Mouse (Mus musculus): ENCODE measurements around the gene Podxl2.

DNA sequence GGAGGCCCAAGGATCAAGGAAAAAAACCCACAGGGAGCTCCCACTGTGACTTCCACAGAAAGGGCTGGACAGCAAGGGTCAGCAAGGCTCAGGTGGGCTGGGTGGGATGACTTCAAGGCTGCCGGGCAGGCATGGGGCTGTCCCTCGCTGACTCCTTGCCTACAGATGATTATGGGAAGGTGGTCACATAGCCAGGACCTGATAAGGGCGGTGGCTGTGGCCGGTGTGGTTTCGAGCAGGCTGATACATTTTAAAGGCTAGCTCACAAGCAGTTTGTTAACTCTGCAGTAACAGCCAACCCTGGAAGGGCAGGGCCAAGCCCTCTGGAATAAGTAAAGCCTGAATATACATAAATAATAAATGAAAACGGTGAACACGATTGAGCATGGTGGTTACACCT lies 71.8 kb downstream of the Podxl2 start:
- no peak for TF ChIP-seq POLR2A (IDR thresholded peaks at IDR 0.05; ENCODE audit: low read depth, low read length)
- TF ChIP-seq CTCF (conservative IDR thresholded peaks at IDR 0.05; ENCODE audit: insufficient read depth, insufficient read length, low read depth, low read length) = no peak

Data from kidney, adult 2 months (tissue).